Comparison of ENCODE assay signal across 28 mouse cellular contexts in genomic region chr9:14620107-14620506, GRCm38 (mm10). TPM values are rescaled to one million over a fixed set of nuclear protein-coding genes. Genes with fewer than 3 reads are reported as not detected.
"Had no signal": no experiment of that assay in that cellular context is flagged by ENCODE, and none has a peak within 500 bp of the region (broad histone marks: within the 10 kb centered on the region; RNA-seq: fewer than 3 reads in every experiment).

No protein-coding gene starts in this region.

- DNase-seq: gastrocnemius, postnatal 10 days; heart, adult 11 months; heart, adult 2 months; heart, postnatal 14 days; heart, postnatal 36 days; kidney, adult 11 months; kidney, adult 2 months; kidney, adult 9 months; kidney, postnatal 14 days; kidney, postnatal 36 days; layer of hippocampus, adult 9-11 months; liver; liver, embryonic 13.5 days had no signal

- H3K27me3 ChIP-seq: heart, embryonic 12.5 days; heart, embryonic 15.5 days; hindbrain, embryonic 15.5 days; kidney, embryonic 15.5 days; limb, embryonic 12.5 days had no signal

- H3K4me3 ChIP-seq: heart, adult 2 months; heart, embryonic 10.5 days; heart, embryonic 12.5 days; heart, embryonic 15.5 days; hindbrain, embryonic 13.5 days; hindbrain, embryonic 15.5 days; kidney, embryonic 15.5 days; left cerebral cortex, adult 2 months; limb, embryonic 10.5 days; limb, embryonic 12.5 days; liver, embryonic 13.5 days; liver, embryonic 15.5 days had no signal

- H3K36me3 ChIP-seq: heart, embryonic 10.5 days; heart, embryonic 12.5 days; heart, embryonic 15.5 days; hindbrain, embryonic 13.5 days; hindbrain, embryonic 15.5 days; kidney, embryonic 15.5 days; limb, embryonic 10.5 days; limb, embryonic 12.5 days; liver, embryonic 13.5 days; liver, embryonic 15.5 days had no signal

- H3K27ac ChIP-seq: heart, adult 2 months; heart, embryonic 10.5 days; heart, embryonic 15.5 days; hindbrain, embryonic 13.5 days; hindbrain, embryonic 15.5 days; hindbrain, postnatal 0 days; kidney, embryonic 15.5 days; kidney, postnatal 0 days; left cerebral cortex, adult 2 months; limb, embryonic 10.5 days; limb, embryonic 12.5 days; liver, embryonic 13.5 days; liver, embryonic 15.5 days had no signal

- H3K4me2 ChIP-seq: heart, embryonic 12.5 days; heart, embryonic 15.5 days; hindbrain, embryonic 13.5 days; hindbrain, embryonic 15.5 days; kidney, embryonic 15.5 days; limb, embryonic 12.5 days; liver, embryonic 11.5 days; liver, embryonic 13.5 days; liver, embryonic 15.5 days had no signal

- H3K9me3 ChIP-seq: heart, embryonic 10.5 days; heart, embryonic 12.5 days; heart, embryonic 15.5 days; hindbrain, embryonic 13.5 days; hindbrain, embryonic 15.5 days; kidney, embryonic 15.5 days; limb, embryonic 10.5 days; limb, embryonic 12.5 days; liver, embryonic 13.5 days; liver, embryonic 15.5 days had no signal

- H3K4me1 ChIP-seq: liver, embryonic 13.5 days had no signal

- ATAC-seq: hindbrain, postnatal 0 days; intestine, embryonic 16.5 days had no signal

- H3K9ac ChIP-seq: heart, embryonic 12.5 days; heart, embryonic 15.5 days; hindbrain, embryonic 13.5 days; hindbrain, embryonic 15.5 days; kidney, embryonic 15.5 days; limb, embryonic 12.5 days; liver, embryonic 13.5 days; liver, embryonic 15.5 days had no signal

RNA-seq across cellular contexts. Expression of gene Amotl1, which starts 24.7 kb away (rescaled TPM):
- total RNA-seq: hematopoietic stem cell, adult 5-6 weeks had no signal
